Mouse (Mus musculus) Muller cell, postnatal 12 days (primary cell): ENCODE measurements around the gene Etv5.

Source experiments
- DNase-seq: peaks from one replicate; pipeline ENCODE4 v3.0.0-alpha.2; 2015; ENCODE audit errors: inconsistent ontology term

Gene Etv5

DNA sequence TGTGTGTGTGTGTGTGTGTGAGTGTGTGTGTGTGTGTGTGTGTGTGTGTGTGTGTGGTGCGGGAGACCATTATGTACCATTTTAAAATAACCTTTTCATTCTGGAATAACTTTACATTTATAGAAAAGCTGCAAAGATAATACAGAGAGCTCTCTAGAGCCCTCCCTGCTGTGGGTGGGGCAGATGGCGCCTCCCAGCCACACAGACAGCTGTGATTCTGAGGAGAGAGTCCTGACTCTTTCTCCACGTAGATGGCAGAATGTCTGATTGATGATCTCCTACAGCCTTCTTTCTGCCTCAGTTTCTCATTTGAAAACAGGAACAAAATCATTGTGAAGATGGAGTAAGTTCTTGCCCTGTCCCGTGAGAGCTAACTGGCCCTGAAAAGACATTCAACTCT is 91.5 kb downstream of the Etv5 start:
- no peak for DNase-seq

DNA sequence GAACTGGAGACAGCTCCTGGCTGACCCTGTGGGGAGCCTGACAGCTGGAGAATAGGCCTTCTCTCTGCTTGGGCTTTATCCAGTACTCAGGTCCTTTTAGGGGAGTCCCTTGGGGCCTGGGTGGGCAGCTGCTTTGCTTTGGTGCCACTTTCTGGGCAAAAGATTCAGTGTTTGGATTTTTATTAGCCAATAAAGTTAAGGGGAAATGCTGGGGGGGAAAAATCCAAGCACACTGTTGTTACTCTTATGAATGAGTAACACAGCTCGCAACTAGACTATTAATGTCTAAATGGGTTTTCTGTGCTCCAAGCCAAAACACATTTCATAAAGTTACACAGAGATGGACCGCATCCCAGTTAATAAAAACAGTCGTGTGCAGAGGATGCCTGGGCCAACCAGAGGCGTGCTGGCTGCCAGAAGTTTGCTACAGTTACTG is 98.3 kb downstream of the Etv5 start:
- peak; percentile 7 for DNase-seq

DNA sequence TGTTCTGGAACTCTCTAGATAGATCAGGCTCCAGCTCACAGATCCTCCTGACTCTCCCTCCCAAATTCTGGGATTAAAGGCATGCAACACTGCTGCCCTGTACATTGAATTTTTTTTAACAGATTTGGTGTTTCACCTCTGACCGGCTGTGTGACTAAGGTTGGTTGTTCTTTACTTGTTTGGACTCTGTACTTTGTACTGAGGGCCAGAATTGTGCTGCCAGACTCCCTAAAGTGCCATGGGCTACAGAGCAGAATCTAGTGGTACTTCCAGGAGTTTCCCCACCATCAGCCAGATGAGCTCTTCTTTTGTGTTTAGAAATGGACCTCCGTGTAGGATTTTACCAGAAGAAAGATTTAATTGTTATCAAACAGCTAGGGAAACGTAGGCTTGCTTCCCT is 103.7 kb downstream of the Etv5 start:
- no peak for DNase-seq
